Mouse (Mus musculus): Measurements from ENCODE around the gene Oprd1.

GRCm38 (mm10) chr4:132133920-132134319, 10.4 kb downstream of the Oprd1 start:
- TF ChIP-seq CTCF (conservative IDR thresholded peaks at IDR 0.05; ENCODE audit: low read length) (no peak), NANOG (IDR thresholded peaks at IDR 0.05; ENCODE audit: borderline replicate concordance, low read length) (no peak)

Measured in E14TG2a.4 (cell line).